Mouse (Mus musculus) liver, postnatal 0 days (tissue): ENCODE data around the gene Nr3c2.

ENCODE experiments used
- CTCF ChIP-seq: sonication (generic); IDR thresholded peaks from 2 replicates; pipeline ENCODE4 v1.5.1; 2016; ENCODE audit warnings: antibody characterized with exemption, low read depth
- EP300 ChIP-seq: IDR thresholded peaks from 2 replicates; pipeline ENCODE4 v1.6.1; 2016; ENCODE audit warnings: antibody characterized with exemption, low read depth, mild to moderate bottlenecking

- TF ChIP-seq CTCF, result no peak
- no peak for TF ChIP-seq EP300
These were observed 310.1 kb downstream of the Nr3c2 start for GRCm38 (mm10) chr8:77209297-77209696.
